Mouse (Mus musculus): ENCODE measurements around the gene Sestd1. TPM values are rescaled to one million over a fixed set of nuclear protein-coding genes. Genes with fewer than 3 reads are reported as not detected.

Gene Sestd1
- polyA plus RNA-seq (2012; rRNA removed) = 31.9 and 37.6 TPM in 2 replicates

GRCm38 (mm10) chr2:77280512-77281409 lies at the start of gene Sestd1:
Gene Sestd1, minus strand, starts transcription at chr2:77280592.
- TF ChIP-seq POLR2A (IDR thresholded peaks at IDR 0.05; ENCODE audit: borderline replicate concordance, insufficient read depth, low read length) = no peak
- no peak for TF ChIP-seq CTCF (IDR thresholded peaks at IDR 0.05; ENCODE audit: borderline replicate concordance, insufficient read depth, low read depth, low read length)
- DNase-seq = peak; percentile 78 to 82
- Histone ChIP-seq H3K4me1 (ENCODE audit: control insufficient read depth, insufficient read depth, low read length) (peaks cover 2% of the 10 kb centered on the region), H3K4me3 (replicated peaks; ENCODE audit: insufficient read depth, low read depth, low read length) (peak within 1 kb of the TSS; percentile 97), H3K27me3 (ENCODE audit: control insufficient read depth, insufficient read depth, low read length) (no peaks in the 10 kb centered on the region), H3K27ac (ENCODE audit: insufficient read depth, low read length) (peak within 1 kb of the TSS; percentile 54; the same call in 1 of the 2 replicates)
- WGBS = 4% methylated on average over 62 of the region's 73 CpGs

GRCm38 (mm10) chr2:77327246-77327645 lies 46.9 kb upstream of the Sestd1 start:
- no peaks in the 10 kb centered on the region for H3K4me1 ChIP-seq (ENCODE audit: control insufficient read depth, insufficient read depth, low read length)
- no peak for DNase-seq
- 87% methylated on average over 3 of the region's 3 CpGs for WGBS
- no peak overlapping the region for H3K4me3 ChIP-seq (replicated peaks; ENCODE audit: insufficient read depth, low read depth, low read length)
- TF ChIP-seq POLR2A (IDR thresholded peaks at IDR 0.05; ENCODE audit: borderline replicate concordance, insufficient read depth, low read length) = no peak
- no peak for TF ChIP-seq CTCF (IDR thresholded peaks at IDR 0.05; ENCODE audit: borderline replicate concordance, insufficient read depth, low read depth, low read length)
- H3K27ac ChIP-seq (ENCODE audit: insufficient read depth, low read length) = no peak overlapping the region
- H3K27me3 ChIP-seq (ENCODE audit: control insufficient read depth, insufficient read depth, low read length) = no peaks in the 10 kb centered on the region

DNA sequence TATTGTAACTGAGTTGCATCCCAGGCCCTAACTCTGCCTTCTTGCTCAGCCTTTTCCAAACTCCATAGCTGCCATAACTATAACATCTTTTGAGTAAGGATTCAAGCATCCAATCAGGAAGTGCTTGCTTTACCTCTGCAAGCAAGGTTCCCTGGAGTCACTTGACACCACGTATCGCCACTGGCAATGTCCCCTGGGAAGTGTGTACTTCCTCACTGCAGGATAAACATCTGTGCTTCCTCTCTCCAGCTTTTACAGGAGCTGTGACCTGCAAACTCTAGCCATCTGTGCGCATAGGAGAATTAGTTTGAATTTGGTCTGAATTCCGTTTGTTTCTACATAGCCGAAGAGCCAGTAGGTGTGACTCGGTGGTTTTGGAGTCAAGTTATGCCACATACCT lies 43.3 kb upstream of the Sestd1 start:
- Histone ChIP-seq H3K27ac (ENCODE audit: insufficient read depth, low read length) (no peak overlapping the region), H3K4me1 (ENCODE audit: control insufficient read depth, insufficient read depth, low read length) (no peaks in the 10 kb centered on the region), H3K27me3 (ENCODE audit: control insufficient read depth, insufficient read depth, low read length) (no peaks in the 10 kb centered on the region), H3K4me3 (replicated peaks; ENCODE audit: insufficient read depth, low read depth, low read length) (no peak overlapping the region)
- DNase-seq = no peak
- 57% methylated on average over 6 of the region's 6 CpGs for WGBS
- TF ChIP-seq POLR2A (IDR thresholded peaks at IDR 0.05; ENCODE audit: borderline replicate concordance, insufficient read depth, low read length) (no peak), CTCF (IDR thresholded peaks at IDR 0.05; ENCODE audit: borderline replicate concordance, insufficient read depth, low read depth, low read length) (no peak)

DNA sequence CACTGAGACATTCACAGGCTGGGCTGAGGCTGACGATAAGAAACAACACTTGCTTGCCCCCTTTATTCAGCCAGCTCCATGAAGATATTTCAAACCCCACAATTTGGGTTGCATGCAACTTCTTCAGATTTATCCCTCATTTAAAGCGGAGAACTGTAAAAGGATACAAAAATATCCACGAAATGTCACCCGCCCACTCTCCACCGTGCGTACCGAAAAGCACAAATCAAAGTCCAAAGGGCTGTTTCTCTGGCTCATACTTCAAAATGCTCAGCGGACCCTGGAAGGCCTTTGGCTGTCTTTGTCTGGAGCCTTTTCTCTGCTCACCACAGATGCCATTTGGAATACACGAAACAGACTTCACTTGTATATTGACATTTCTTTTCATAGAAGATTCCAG lies 42.8 kb upstream of the Sestd1 start:
- Histone ChIP-seq H3K4me1 (ENCODE audit: control insufficient read depth, insufficient read depth, low read length) (no peaks in the 10 kb centered on the region), H3K27me3 (ENCODE audit: control insufficient read depth, insufficient read depth, low read length) (no peaks in the 10 kb centered on the region), H3K4me3 (replicated peaks; ENCODE audit: insufficient read depth, low read depth, low read length) (no peak overlapping the region), H3K27ac (ENCODE audit: insufficient read depth, low read length) (no peak overlapping the region)
- TF ChIP-seq CTCF (IDR thresholded peaks at IDR 0.05; ENCODE audit: borderline replicate concordance, insufficient read depth, low read depth, low read length) (no peak), POLR2A (IDR thresholded peaks at IDR 0.05; ENCODE audit: borderline replicate concordance, insufficient read depth, low read length) (no peak)
- WGBS = 27% methylated on average over 9 of the region's 9 CpGs
- DNase-seq = no peak

DNA sequence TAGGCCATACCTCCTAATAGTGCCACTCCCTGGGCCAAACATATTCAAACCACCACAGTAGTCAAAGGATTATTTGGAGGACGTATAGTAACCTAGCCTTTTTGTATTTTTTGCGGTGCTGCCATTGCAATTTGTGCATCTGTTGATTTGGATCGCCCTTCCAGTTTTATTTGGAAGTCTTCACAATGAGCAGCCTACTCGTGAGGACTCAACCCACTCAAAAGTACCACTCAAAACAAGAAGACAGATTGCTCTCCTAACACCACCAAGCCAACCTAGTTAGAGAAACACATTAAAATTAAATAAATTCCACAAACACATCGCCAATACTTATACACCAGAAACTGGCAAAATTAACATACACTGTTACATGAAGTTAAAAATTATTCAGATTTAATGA lies 38.8 kb upstream of the Sestd1 start:
- DNase-seq = no peak
- WGBS = 87% methylated on average over 5 of the region's 5 CpGs
- Histone ChIP-seq H3K4me3 (replicated peaks; ENCODE audit: insufficient read depth, low read depth, low read length) (no peak overlapping the region), H3K4me1 (ENCODE audit: control insufficient read depth, insufficient read depth, low read length) (no peaks in the 10 kb centered on the region), H3K27me3 (ENCODE audit: control insufficient read depth, insufficient read depth, low read length) (no peaks in the 10 kb centered on the region), H3K27ac (ENCODE audit: insufficient read depth, low read length) (no peak overlapping the region)
- no peak for TF ChIP-seq POLR2A (IDR thresholded peaks at IDR 0.05; ENCODE audit: borderline replicate concordance, insufficient read depth, low read length)
- no peak for TF ChIP-seq CTCF (IDR thresholded peaks at IDR 0.05; ENCODE audit: borderline replicate concordance, insufficient read depth, low read depth, low read length)

DNA sequence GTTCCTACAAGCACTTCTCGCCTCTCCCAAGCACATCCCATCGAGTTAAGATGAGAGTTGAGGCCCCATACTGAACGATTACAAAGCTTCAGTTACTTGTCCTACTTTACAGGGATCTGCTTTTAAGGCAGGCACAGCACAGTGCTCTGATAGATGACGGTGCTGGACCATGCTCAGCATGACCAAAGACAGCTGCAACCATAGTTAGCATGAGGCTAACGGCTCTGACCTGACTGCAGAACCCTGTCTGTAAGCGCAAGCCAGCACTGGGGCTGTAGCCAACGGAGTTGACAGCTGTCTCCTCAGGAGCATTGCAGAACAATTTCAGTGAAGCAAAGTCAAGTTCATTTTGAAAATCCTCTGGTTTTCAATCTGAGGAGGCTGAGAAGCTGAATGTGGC lies 36.6 kb upstream of the Sestd1 start:
- WGBS = 15% methylated on average over 7 of the region's 7 CpGs
- TF ChIP-seq POLR2A (IDR thresholded peaks at IDR 0.05; ENCODE audit: borderline replicate concordance, insufficient read depth, low read length) (no peak), CTCF (IDR thresholded peaks at IDR 0.05; ENCODE audit: borderline replicate concordance, insufficient read depth, low read depth, low read length) (no peak)
- DNase-seq = peak in 1 of 2 experiments; percentile 9
- Histone ChIP-seq H3K27ac (ENCODE audit: insufficient read depth, low read length) (no peak overlapping the region), H3K4me1 (ENCODE audit: control insufficient read depth, insufficient read depth, low read length) (no peaks in the 10 kb centered on the region; the same call in 1 of the 2 replicates), H3K4me3 (replicated peaks; ENCODE audit: insufficient read depth, low read depth, low read length) (no peak overlapping the region), H3K27me3 (ENCODE audit: control insufficient read depth, insufficient read depth, low read length) (no peaks in the 10 kb centered on the region)

- Histone ChIP-seq H3K27ac (ENCODE audit: insufficient read depth, low read length) (no peak overlapping the region), H3K27me3 (ENCODE audit: control insufficient read depth, insufficient read depth, low read length) (no peaks in the 10 kb centered on the region), H3K4me3 (replicated peaks; ENCODE audit: insufficient read depth, low read depth, low read length) (no peak overlapping the region), H3K4me1 (ENCODE audit: control insufficient read depth, insufficient read depth, low read length) (no peaks in the 10 kb centered on the region; the same call in 1 of the 2 replicates)
- 91% methylated on average over 10 of the region's 10 CpGs for WGBS
- TF ChIP-seq CTCF (IDR thresholded peaks at IDR 0.05; ENCODE audit: borderline replicate concordance, insufficient read depth, low read depth, low read length) = no peak
- TF ChIP-seq POLR2A (IDR thresholded peaks at IDR 0.05; ENCODE audit: borderline replicate concordance, insufficient read depth, low read length) = no peak
- DNase-seq = no peak
Observed at GRCm38 (mm10) chr2:77313846-77314245, 33.5 kb upstream of the Sestd1 start.

DNA sequence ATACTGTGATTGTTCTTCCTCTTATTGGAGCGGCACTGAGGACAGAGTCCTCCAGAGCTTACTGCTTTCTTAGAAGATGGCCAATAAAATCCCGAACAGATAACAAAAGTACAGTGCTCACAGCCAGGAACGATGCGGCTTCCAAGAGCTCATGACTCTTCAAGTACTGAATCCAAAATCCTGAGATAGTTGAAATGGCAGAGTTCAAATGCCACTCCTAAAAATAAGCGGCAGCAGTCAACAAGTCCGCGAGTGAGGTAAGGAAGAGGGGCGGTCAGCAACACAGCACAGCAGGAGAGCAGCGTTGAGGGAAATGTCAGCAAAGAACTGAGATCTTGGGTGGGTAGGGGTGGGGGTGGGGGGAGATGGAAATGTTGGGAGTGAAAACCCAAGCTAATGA lies 32.2 kb upstream of the Sestd1 start:
- 36% methylated on average over 9 of the region's 9 CpGs for WGBS
- TF ChIP-seq POLR2A (IDR thresholded peaks at IDR 0.05; ENCODE audit: borderline replicate concordance, insufficient read depth, low read length) (no peak), CTCF (IDR thresholded peaks at IDR 0.05; ENCODE audit: borderline replicate concordance, insufficient read depth, low read depth, low read length) (no peak)
- H3K4me1 ChIP-seq (ENCODE audit: control insufficient read depth, insufficient read depth, low read length) = no peaks in the 10 kb centered on the region; the same call in 1 of the 2 replicates
- DNase-seq = no peak
- H3K27ac ChIP-seq (ENCODE audit: insufficient read depth, low read length) = no peak overlapping the region
- H3K4me3 ChIP-seq (replicated peaks; ENCODE audit: insufficient read depth, low read depth, low read length) = no peak overlapping the region
- no peaks in the 10 kb centered on the region for H3K27me3 ChIP-seq (ENCODE audit: control insufficient read depth, insufficient read depth, low read length)
